Mouse (Mus musculus) lung, postnatal 0 days (tissue): ENCODE results near the gene Sh3rf1. TPM values are rescaled to one million over a fixed set of nuclear protein-coding genes. Genes with fewer than 3 reads are reported as not detected.

Source experiments
- ATAC-seq: fragments of 200-750 bp; cut with Nextera tagmentation; 2 replicates; pipeline ENCODE4 v1.8.0; 2017; ENCODE audit warnings: moderate library complexity
- DNase-seq: peaks from one replicate; pipeline ENCODE4 v3.0.0-alpha.2; 2016; ENCODE audit warnings: low spot score
- H3K27ac ChIP-seq: fragments of 300-500 bp; sonication (generic); 2 replicates; pipeline ENCODE4 v1.5.1; 2014; ENCODE audit warnings: antibody characterized with exemption, mild to moderate bottlenecking, low read length, mixed read lengths
- H3K27me3 ChIP-seq: fragments of 300-500 bp; sonication (generic); replicated peaks from 2 replicates; pipeline ENCODE4 v1.6.1; 2014; ENCODE audit warnings: low read length, mixed read lengths; ENCODE audit not compliant: insufficient read depth
- H3K36me3 ChIP-seq: fragments of 300-500 bp; sonication (generic); 2 replicates; pipeline ENCODE4 v1.6.1; 2014; ENCODE audit warnings: low read length, mixed read lengths; ENCODE audit not compliant: insufficient read depth
- H3K4me1 ChIP-seq: fragments of 300-500 bp; sonication (generic); 2 replicates; pipeline ENCODE4 v1.6.1; 2014; ENCODE audit warnings: antibody characterized with exemption, low read depth, low read length, mixed read lengths; ENCODE audit not compliant: insufficient read depth
- H3K4me2 ChIP-seq: fragments of 300-500 bp; sonication (generic); replicated peaks from 2 replicates; pipeline ENCODE4 v1.6.1; 2014; ENCODE audit warnings: low read depth, mild to moderate bottlenecking, low read length, moderate library complexity, mixed read lengths
- H3K4me3 ChIP-seq: fragments of 300-500 bp; sonication (generic); 2 replicates; pipeline ENCODE4 v1.5.1; 2014; ENCODE audit warnings: low read depth, low read length
- H3K9ac ChIP-seq: fragments of 300-500 bp; sonication (generic); replicated peaks from 2 replicates; pipeline ENCODE4 v1.6.1; 2014; ENCODE audit warnings: low read depth, mild to moderate bottlenecking
- H3K9me3 ChIP-seq: fragments of 300-500 bp; sonication (generic); 2 replicates; pipeline ENCODE4 v1.6.1; 2016; ENCODE audit warnings: low read length, mixed read lengths
- CTCF ChIP-seq: IDR thresholded peaks from 2 replicates; pipeline ENCODE4 v1.5.1; 2016; ENCODE audit warnings: antibody characterized with exemption, mild to moderate bottlenecking
- EP300 ChIP-seq: IDR thresholded peaks from 2 replicates; pipeline ENCODE4 v1.6.1; 2016; ENCODE audit warnings: antibody characterized with exemption, mild to moderate bottlenecking, control low read depth
- WGBS: fragments of 180-500 bp; shearing (Covaris S2); extraction: QIAGEN DNeasy Blood & Tissue Kit; methylation state at CpG from one replicate; pipeline ENCODE4 v1.1.7; 2014; 5-methylcytosine and 5-hydroxymethylcytosine counted together
- polyA plus RNA-seq: library from polyadenylated mRNA; unstranded; fragments of >200 nt; fragmentation: Nextera tagmentation; extraction: Ambion mirVana; gene quantifications from 2 replicates; pipeline ENCODE4 v1.2.1, GENCODE M21; 2015

The Sh3rf1 gene
- polyA plus RNA-seq, 1 experiment from 2014 or later = 11.2 TPM

DNA sequence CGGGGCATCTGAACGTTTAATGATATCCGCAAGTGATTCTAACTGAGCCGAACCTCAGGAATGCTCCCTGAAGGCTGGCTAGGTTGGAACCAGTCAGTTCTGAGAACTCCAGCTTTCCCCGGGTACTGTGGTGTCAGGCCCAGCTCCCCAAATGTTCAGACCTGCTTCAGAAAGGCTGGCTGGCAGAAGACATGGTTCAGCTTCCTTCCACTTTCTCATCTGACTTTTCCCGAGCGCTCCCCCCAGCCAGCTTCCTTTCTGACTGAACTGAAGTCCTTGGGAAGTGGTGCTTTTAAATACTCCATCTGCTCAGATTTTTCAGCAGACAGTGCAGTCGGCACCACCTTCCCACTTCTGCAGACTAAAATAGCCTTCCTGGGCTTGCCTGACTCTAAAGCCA, 6.2 kb upstream of the Sh3rf1 start:
- peak; percentile 53; the same call in 1 of the 2 replicates for ATAC-seq
- H3K27me3 ChIP-seq = no peaks in the 10 kb centered on the region
- peak; percentile 57 for DNase-seq
- H3K4me1 ChIP-seq = peaks cover 5% of the 10 kb centered on the region; the same call in 1 of the 2 replicates
- no peak overlapping the region for H3K9ac ChIP-seq
- TF ChIP-seq EP300 (no peak), CTCF (no peak)
- peak overlapping the region; percentile 10; the same call in 1 of the 2 replicates for H3K4me3 ChIP-seq
- WGBS = 35% methylated on average over 8 of the region's 8 CpGs
- H3K27ac ChIP-seq = peak overlapping the region; percentile 32
- no peaks in the 10 kb centered on the region for H3K36me3 ChIP-seq
- peak overlapping the region; percentile 32 for H3K4me2 ChIP-seq
- no peaks in the 10 kb centered on the region for H3K9me3 ChIP-seq

DNA sequence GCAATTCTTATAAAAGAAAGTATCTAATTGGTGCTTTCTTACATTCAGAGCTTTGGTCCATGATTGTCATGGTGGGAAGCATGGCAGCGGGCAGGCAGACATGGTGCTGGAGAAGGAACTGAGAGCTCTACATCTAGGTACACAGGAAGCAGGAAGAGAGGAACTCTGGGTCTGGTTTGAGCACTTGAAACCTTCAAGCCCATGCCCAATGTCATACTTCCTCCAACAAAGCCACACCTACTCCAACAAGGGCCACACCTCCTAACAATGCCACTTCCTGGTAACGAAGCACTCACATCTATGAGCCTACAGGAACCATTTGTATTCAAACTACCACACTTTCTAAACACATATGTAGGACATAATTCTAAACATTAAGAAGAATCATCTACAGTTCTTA, 5.2 kb upstream of the Sh3rf1 start:
- no peak overlapping the region for H3K4me2 ChIP-seq
- 90% methylated on average over 2 of the region's 2 CpGs for WGBS
- no peak overlapping the region for H3K27ac ChIP-seq
- H3K9ac ChIP-seq = no peak overlapping the region
- peaks cover 5% of the 10 kb centered on the region; the same call in 1 of the 2 replicates for H3K4me1 ChIP-seq
- TF ChIP-seq CTCF (no peak), EP300 (no peak)
- H3K27me3 ChIP-seq = no peaks in the 10 kb centered on the region
- DNase-seq (no peak), ATAC-seq (no peak)
- H3K36me3 ChIP-seq = no peaks in the 10 kb centered on the region
- no peaks in the 10 kb centered on the region for H3K9me3 ChIP-seq
- no peak overlapping the region for H3K4me3 ChIP-seq

DNA sequence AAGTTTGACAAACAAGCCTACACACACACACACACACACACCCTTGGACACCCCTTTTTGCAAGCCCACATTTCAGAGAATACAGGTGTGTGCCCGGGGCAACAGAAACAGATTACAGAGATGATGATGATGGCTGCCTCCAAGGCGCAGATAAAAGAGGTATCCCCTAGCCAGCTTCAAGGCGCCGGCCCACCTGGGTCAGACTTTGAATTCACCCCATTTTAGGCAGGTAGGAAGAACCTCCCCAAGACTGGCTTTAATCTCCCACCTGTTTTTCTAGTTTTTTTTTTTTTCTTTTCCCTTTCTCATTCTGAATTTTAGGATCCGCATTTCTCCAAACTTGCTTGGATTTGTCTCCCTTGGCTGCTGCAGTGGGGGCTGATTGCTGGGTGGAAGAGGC, 389 bp upstream of the Sh3rf1 start:
- Histone ChIP-seq H3K4me1 (peaks cover 9% of the 10 kb centered on the region; the same call in 1 of the 2 replicates), H3K9ac (peak overlapping the region; percentile 86; the same call in 1 of the 2 replicates), H3K27me3 (no peaks in the 10 kb centered on the region), H3K4me3 (peak overlapping the region; percentile 78), H3K4me2 (peak overlapping the region; percentile 82), H3K27ac (peak overlapping the region; percentile 85), H3K9me3 (no peaks in the 10 kb centered on the region), H3K36me3 (no peaks in the 10 kb centered on the region)
- DNase-seq = no peak
- WGBS = 31% methylated on average over 5 of the region's 5 CpGs
- ATAC-seq = no peak
- TF ChIP-seq EP300 = no peak
- TF ChIP-seq CTCF = no peak

DNA sequence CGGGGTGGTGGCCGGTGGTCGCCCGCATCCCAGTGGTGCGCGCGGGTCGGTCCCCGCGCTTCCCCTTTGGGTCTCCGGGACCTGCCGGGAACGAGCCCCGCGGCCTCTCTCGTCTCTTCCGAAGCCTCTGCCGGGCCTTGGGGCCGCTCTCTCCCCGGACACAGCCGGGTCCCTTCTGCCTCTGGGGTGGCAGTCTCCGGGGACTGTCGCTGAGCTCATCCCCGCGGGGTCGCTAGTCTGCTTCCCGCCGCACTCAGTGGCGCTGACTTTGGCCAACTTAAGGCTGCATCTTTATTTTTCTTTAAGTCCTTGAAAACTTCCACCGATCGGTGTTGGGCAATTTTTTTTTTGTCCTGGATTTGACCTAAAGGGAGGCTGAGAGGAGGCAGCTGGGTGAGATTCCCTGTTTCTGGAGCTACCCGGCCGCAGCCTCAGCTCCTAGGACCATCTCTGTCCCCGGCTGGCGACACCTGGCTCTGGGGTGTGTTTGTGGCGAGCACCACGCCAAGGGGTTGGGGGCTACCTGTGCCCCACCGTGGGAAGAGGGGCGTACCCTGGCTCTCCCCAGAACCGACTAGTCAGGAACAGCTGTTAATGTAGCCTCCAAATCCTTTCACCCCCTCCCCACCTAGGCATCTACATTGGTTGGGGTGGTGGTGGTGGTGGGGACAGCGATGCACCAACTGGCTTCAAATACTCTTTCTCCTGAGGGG, 864 bp downstream of the Sh3rf1 start:
- no peaks in the 10 kb centered on the region for H3K27me3 ChIP-seq
- no peaks in the 10 kb centered on the region for H3K9me3 ChIP-seq
- H3K9ac ChIP-seq = peak overlapping the region; percentile 86
- DNase-seq (peak; percentile 76), ATAC-seq (peak; percentile 61)
- peaks cover 10% of the 10 kb centered on the region; the same call in 1 of the 2 replicates for H3K4me1 ChIP-seq
- TF ChIP-seq CTCF (peak; percentile 54), EP300 (no peak)
- peak overlapping the region; percentile 78 for H3K4me3 ChIP-seq
- H3K36me3 ChIP-seq = no peaks in the 10 kb centered on the region
- peak overlapping the region; percentile 85 for H3K27ac ChIP-seq
- under 1% methylated on average over 39 of the region's 41 CpGs for WGBS
- peak overlapping the region; percentile 82 for H3K4me2 ChIP-seq

DNA sequence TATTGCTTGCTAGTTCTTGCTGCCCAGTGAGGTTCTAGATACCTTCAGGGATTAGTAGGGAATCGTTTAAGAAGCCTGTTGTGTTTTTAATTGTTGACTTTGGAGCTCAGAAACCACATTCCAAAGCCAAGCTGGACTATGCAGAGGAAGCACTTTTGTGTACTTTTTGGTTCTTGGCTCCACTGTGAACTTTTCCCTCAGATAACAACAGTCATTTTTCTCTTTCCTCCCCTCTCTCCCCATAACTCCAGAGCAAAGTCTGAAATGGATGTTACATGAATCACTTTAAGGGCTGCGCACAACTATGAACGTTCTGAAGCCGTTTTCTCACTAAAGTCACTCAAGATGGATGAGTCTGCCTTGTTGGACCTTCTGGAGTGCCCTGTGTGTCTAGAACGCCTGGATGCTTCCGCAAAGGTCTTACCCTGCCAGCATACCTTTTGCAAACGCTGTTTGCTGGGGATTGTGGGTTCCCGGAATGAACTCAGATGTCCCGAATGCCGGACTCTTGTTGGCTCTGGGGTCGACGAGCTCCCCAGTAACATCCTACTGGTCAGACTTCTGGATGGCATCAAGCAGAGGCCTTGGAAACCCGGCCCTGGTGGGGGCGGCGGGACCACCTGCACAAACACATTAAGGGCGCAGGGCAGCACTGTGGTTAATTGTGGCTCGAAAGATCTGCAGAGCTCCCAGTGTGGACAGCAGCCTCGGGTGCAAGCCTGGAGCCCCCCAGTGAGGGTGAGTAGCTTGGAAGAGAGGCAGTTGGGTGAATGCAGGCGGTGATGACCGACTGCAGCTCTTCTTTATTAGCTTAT, 2.1 kb downstream of the Sh3rf1 start:
- Histone ChIP-seq H3K4me3 (peak overlapping the region; percentile 78), H3K27ac (peak overlapping the region; percentile 85; the same call in 1 of the 2 replicates), H3K9me3 (no peaks in the 10 kb centered on the region), H3K4me2 (peak overlapping the region; percentile 82), H3K4me1 (peaks cover 18% of the 10 kb centered on the region; the same call in 1 of the 2 replicates), H3K9ac (peak overlapping the region; percentile 86), H3K27me3 (no peaks in the 10 kb centered on the region), H3K36me3 (no peaks in the 10 kb centered on the region)
- TF ChIP-seq EP300 (no peak), CTCF (no peak)
- DNase-seq (peak; percentile 54), ATAC-seq (no peak)
- 22% methylated on average over 20 of the region's 20 CpGs for WGBS

DNA sequence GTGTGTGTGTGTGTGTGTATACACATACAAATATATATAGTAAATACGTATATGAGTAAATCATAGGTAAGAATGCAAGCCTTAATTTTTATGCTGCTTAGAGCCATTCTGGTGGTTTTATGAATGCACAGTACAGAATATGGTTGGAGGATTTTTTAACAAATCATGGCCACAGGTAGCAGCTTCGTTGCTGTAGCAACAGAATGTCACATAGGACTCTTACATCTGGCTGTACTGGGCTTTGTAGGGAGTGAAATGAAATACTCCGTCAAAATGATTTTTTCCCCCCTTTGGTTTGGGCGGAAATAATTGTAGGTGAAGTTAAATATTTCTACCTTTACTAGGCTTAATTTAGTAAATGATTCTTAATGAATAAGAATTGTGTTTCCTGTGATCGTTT, 3.0 kb downstream of the Sh3rf1 start:
- Histone ChIP-seq H3K4me1 (peaks cover 20% of the 10 kb centered on the region; the same call in 1 of the 2 replicates), H3K9me3 (no peaks in the 10 kb centered on the region), H3K4me2 (peak overlapping the region; percentile 82), H3K9ac (peak overlapping the region; percentile 8; the same call in 1 of the 2 replicates), H3K27me3 (no peaks in the 10 kb centered on the region), H3K27ac (no peak overlapping the region), H3K36me3 (no peaks in the 10 kb centered on the region), H3K4me3 (peak overlapping the region; percentile 78; the same call in 1 of the 2 replicates)
- WGBS = 74% methylated on average over 5 of the region's 5 CpGs
- TF ChIP-seq EP300 (no peak), CTCF (no peak)
- DNase-seq (no peak), ATAC-seq (no peak)
